Mouse (Mus musculus): Measurements from ENCODE around the gene Pyy. TPM values are rescaled to one million over a fixed set of nuclear protein-coding genes. Genes with fewer than 3 reads are reported as not detected.

Gene Pyy
- polyA plus RNA-seq (2012; rRNA removed), result 0.72 TPM in 1 of 2 replicates, not detected in the other

DNA sequence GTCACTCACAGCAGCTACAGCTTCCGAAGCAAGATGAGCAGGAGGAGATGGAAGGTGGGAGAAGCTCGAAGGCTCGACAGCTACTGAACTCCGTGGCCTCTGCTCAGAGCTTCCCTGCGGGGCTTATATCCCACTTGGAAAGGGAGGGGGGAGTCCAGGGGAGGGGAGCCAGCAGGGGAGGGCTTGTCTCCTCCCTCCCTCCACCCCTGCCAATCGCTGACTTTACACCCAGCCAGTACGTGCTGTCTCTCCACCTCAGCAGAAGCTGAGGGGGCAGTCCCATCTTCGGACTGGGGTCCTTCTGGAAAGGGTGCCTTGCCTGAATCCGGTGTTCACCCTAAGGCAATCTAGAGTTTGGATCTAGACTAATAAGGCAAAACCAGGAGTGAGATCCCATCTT lies at the start of gene Pyy:
Gene Pyy, minus strand, starts transcription at position 101 of the 400 bp plus-strand sequence.
- 17% methylated on average over 9 of the region's 9 CpGs for WGBS
- DNase-seq (ENCODE audit: low read depth in 1 of 2, low spot score in 2 of 2), result no peak

DNA sequence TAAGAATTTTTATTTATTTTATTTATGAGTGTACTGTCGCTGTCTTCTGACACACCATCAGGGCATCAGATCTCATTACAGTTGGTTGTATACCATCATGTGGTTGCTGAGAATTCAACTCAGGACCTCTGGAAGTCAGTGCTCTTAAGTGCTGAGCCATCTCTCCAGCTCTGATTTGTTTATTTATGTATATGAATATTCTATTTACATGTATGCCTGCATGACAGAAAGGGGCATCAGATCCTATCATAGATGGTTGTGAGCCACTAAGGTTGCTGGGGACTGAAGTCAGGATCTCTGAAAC lies 49.1 kb upstream of the Pyy start:
- TF ChIP-seq POLR2A (IDR thresholded peaks at IDR 0.05; ENCODE audit: low read depth, low read length) (no peak), CTCF (IDR thresholded peaks at IDR 0.05; ENCODE audit: extremely low read depth, insufficient read depth, insufficient read length, insufficient replicate concordance) (no peak)
- DNase-seq (ENCODE audit: low read depth in 1 of 2, low spot score in 2 of 2), result no peak
- no peak overlapping the region for H3K27ac ChIP-seq (ENCODE audit: insufficient read depth, low read length)
- no peaks in the 10 kb centered on the region for H3K27me3 ChIP-seq (ENCODE audit: control insufficient read depth, insufficient read depth, low read length)
- WGBS, result 13% methylated on average over 1 of the region's 1 CpGs
- H3K36me3 ChIP-seq (ENCODE audit: control insufficient read depth, insufficient read depth, low read length), result peaks cover 6% of the 10 kb centered on the region
- no peak overlapping the region for H3K4me3 ChIP-seq (ENCODE audit: extremely low read depth, insufficient read depth, insufficient read length)
- H3K4me1 ChIP-seq (ENCODE audit: control insufficient read depth, insufficient read depth, insufficient read length), result peaks cover 2% of the 10 kb centered on the region; the same call in 1 of the 2 replicates

More for the DNA sequence above, at the start of gene Pyy:
- Histone ChIP-seq H3K36me3 (ENCODE audit: control insufficient read depth, insufficient read depth, low read length) (no peaks in the 10 kb centered on the region), H3K4me1 (ENCODE audit: control insufficient read depth, insufficient read depth, insufficient read length) (no peaks in the 10 kb centered on the region), H3K27ac (ENCODE audit: insufficient read depth, low read length) (no peak within 1 kb of the TSS), H3K27me3 (ENCODE audit: control insufficient read depth, insufficient read depth, low read length) (peaks cover 3% of the 10 kb centered on the region), H3K4me3 (ENCODE audit: extremely low read depth, insufficient read depth, insufficient read length) (no peak within 1 kb of the TSS)
- TF ChIP-seq CTCF (IDR thresholded peaks at IDR 0.05; ENCODE audit: extremely low read depth, insufficient read depth, insufficient read length, insufficient replicate concordance) (no peak), POLR2A (IDR thresholded peaks at IDR 0.05; ENCODE audit: low read depth, low read length) (no peak)

DNA sequence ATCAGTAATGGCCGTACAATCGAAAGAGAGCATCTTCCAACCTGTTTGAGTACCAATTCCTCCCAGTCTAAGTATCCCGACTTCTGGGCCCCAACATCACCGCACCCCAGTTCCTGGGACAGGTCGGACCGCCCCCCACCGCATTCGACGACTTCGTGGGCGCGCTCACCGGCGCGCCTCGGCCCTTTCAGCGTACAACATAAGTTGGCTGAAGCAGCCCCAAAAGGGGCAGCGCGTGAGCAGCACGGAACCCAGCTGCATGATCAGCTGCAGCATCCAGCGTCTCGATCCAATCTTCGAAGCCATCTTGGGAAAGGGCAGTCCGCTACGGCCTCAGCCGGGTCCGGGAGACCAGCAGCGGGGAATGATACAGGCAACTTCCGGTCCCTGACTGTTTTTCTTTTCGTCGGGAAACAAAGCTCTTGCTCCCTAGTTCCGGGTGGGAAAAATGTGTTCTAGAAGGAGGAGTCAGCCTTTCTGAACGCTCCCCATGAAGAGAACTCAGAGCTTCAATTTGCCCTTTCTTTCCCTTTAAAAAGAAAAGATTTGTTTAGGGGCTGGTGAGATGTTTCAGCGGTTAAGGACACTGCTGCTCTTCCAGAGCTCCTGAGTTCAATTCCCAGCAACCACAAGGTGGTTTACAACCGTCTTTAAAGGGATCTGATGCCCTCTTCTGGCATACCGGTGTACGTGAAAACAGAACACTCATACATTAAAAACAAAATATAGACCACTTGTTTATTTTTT lies 48.6 kb upstream of the Pyy start, which contains the start of gene Tmem101:
Gene Tmem101, minus strand, starts transcription at position 366 of the 747 bp plus-strand sequence.
- H3K27ac ChIP-seq (ENCODE audit: insufficient read depth, low read length), result no peak within 1 kb of the TSS
- peak within 1 kb of the TSS; percentile 90 for H3K4me3 ChIP-seq (ENCODE audit: extremely low read depth, insufficient read depth, insufficient read length)
- H3K36me3 ChIP-seq (ENCODE audit: control insufficient read depth, insufficient read depth, low read length), result peaks cover 4% of the 10 kb centered on the region
- peak; percentile 80 for DNase-seq (ENCODE audit: low read depth in 1 of 2, low spot score in 2 of 2)
- H3K4me1 ChIP-seq (ENCODE audit: control insufficient read depth, insufficient read depth, insufficient read length), result peaks cover 2% of the 10 kb centered on the region; the same call in 1 of the 2 replicates
- TF ChIP-seq POLR2A (IDR thresholded peaks at IDR 0.05; ENCODE audit: low read depth, low read length) (peak; percentile 16; the same call in 1 of the 2 replicates), CTCF (IDR thresholded peaks at IDR 0.05; ENCODE audit: extremely low read depth, insufficient read depth, insufficient read length, insufficient replicate concordance) (no peak)
- WGBS, result 1% methylated on average over 37 of the region's 37 CpGs
- H3K27me3 ChIP-seq (ENCODE audit: control insufficient read depth, insufficient read depth, low read length), result no peaks in the 10 kb centered on the region

DNA sequence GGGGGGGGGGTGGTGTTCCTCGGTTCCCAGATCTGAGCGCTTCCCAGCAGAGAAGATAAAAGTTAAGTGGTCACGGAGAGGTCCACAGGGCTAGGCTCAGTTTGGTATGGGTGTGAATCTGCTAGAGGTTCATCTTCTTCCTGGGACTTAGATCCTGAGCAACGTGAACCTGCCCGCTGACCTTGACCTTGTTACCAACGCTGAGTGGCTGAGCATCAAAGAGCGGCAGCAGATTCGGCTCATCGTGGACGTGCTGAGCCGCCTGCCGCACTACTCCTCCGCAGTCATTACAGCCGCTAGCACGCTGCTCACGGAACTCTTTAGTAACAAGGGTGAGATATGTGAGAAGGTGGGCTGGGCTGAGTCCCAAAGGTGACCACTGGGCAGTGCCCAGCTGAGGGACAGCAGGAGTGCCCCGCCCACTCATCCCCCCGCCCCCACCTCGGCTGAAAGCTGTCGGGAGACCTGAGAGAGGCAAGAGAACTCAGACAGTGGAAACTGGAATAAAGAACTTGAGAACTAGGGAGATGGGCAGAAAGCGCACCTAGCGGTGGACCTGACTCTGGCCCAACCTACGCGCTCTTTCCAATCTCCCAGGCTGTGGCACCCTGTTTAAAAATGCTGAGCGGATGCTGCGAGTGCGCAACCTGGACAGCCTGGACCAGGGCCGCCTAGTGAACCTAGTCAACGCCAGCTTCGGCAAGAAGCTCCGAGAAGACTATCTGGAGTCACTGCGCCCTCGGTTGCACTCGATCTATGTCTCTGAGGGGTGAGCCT lies 39.8 kb upstream of the Pyy start:
- H3K27ac ChIP-seq (ENCODE audit: insufficient read depth, low read length), result no peak overlapping the region
- H3K36me3 ChIP-seq (ENCODE audit: control insufficient read depth, insufficient read depth, low read length), result no peaks in the 10 kb centered on the region
- no peak for DNase-seq (ENCODE audit: low read depth in 1 of 2, low spot score in 2 of 2)
- H3K27me3 ChIP-seq (ENCODE audit: control insufficient read depth, insufficient read depth, low read length), result peaks cover 18% of the 10 kb centered on the region
- WGBS, result 19% methylated on average over 34 of the region's 34 CpGs
- TF ChIP-seq POLR2A (IDR thresholded peaks at IDR 0.05; ENCODE audit: low read depth, low read length) (no peak), CTCF (IDR thresholded peaks at IDR 0.05; ENCODE audit: extremely low read depth, insufficient read depth, insufficient read length, insufficient replicate concordance) (no peak)
- H3K4me3 ChIP-seq (ENCODE audit: extremely low read depth, insufficient read depth, insufficient read length), result no peak overlapping the region
- H3K4me1 ChIP-seq (ENCODE audit: control insufficient read depth, insufficient read depth, insufficient read length), result 0 out of 2 replicates have a peak, but pooled peaks cover 3% of the 10 kb centered on the region

DNA sequence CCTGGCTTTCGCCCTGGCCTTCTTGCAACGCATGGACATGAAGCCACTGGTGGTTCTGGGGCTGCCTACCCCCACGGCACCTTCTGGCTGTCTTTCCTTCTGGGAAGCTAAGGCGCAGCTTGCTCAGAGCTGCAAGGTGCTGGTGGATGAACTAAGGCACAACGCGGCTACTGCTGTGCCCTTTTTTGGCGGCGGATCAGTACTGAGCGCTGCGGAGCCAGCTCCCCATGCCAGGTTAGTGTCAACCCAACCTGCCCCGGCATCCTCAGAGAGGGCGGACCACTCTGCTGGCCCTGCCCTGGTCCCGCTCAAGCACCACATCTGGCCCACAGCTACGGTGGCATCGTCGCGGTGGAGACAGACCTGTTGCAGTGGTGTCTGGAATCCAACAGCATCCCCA lies 38.9 kb upstream of the Pyy start:
- DNase-seq (ENCODE audit: low read depth in 1 of 2, low spot score in 2 of 2), result no peak
- Histone ChIP-seq H3K4me1 (ENCODE audit: control insufficient read depth, insufficient read depth, insufficient read length) (0 out of 2 replicates have a peak, but pooled peaks cover 3% of the 10 kb centered on the region), H3K27me3 (ENCODE audit: control insufficient read depth, insufficient read depth, low read length) (peaks cover 18% of the 10 kb centered on the region), H3K27ac (ENCODE audit: insufficient read depth, low read length) (no peak overlapping the region), H3K36me3 (ENCODE audit: control insufficient read depth, insufficient read depth, low read length) (no peaks in the 10 kb centered on the region), H3K4me3 (ENCODE audit: extremely low read depth, insufficient read depth, insufficient read length) (no peak overlapping the region)
- 18% methylated on average over 17 of the region's 17 CpGs for WGBS
- TF ChIP-seq POLR2A (IDR thresholded peaks at IDR 0.05; ENCODE audit: low read depth, low read length) (no peak), CTCF (IDR thresholded peaks at IDR 0.05; ENCODE audit: extremely low read depth, insufficient read depth, insufficient read length, insufficient replicate concordance) (no peak)

DNA sequence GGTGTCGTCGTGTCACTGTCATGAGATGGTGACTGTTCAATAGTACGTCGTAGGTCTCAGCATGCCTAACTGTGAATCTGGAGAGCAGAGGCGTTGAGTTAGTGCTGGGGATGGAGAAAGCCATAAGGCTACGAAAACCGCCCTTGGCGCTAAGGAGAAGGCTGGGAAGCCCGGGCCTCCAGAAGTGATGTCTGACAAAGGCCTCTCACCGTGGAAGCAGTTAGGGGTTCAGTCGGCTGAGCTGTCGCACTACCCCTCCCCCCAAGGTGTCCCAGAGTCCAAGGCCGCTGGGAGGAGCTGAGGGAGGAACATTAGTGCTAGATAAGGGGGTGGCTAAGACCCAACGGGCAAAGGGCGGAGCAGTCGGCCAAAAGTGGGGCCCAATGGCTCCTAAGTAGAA lies 38.4 kb upstream of the Pyy start:
- H3K27ac ChIP-seq (ENCODE audit: insufficient read depth, low read length), result no peak overlapping the region
- H3K36me3 ChIP-seq (ENCODE audit: control insufficient read depth, insufficient read depth, low read length), result no peaks in the 10 kb centered on the region
- WGBS, result 14% methylated on average over 16 of the region's 16 CpGs
- no peak overlapping the region for H3K4me3 ChIP-seq (ENCODE audit: extremely low read depth, insufficient read depth, insufficient read length)
- peaks cover 18% of the 10 kb centered on the region for H3K27me3 ChIP-seq (ENCODE audit: control insufficient read depth, insufficient read depth, low read length)
- H3K4me1 ChIP-seq (ENCODE audit: control insufficient read depth, insufficient read depth, insufficient read length), result 0 out of 2 replicates have a peak, but pooled peaks cover 3% of the 10 kb centered on the region
- DNase-seq (ENCODE audit: low read depth in 1 of 2, low spot score in 2 of 2), result no peak
- no peak for TF ChIP-seq POLR2A (IDR thresholded peaks at IDR 0.05; ENCODE audit: low read depth, low read length)
- no peak for TF ChIP-seq CTCF (IDR thresholded peaks at IDR 0.05; ENCODE audit: extremely low read depth, insufficient read depth, insufficient read length, insufficient replicate concordance)
